In the genomic region with DNA sequence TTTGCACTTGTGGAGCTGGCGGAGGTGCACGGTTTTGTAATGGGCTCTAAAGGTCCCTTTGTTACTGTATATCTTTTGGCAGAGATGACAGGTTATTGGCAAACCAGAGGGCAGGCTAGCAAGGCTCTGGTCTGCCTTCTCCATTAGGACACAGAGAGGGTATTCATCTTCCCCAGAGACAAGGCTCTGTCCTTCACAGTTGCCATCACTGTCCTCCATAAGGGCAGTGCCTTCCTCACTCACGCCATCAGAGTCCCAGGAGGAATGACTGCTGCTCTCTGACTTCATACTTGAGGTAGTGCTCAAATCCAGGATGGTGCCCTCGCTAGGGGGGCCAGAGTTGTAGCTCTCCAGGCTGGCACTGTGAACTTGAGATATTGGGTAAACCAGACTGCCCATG, we compare ENCODE assay signal across 25 mouse cellular contexts. TPM values are rescaled to one million over a fixed set of nuclear protein-coding genes. Genes with fewer than 3 reads are reported as not detected.
A peak's percentile ranks its signal among the peaks of the same experiment; 100 is the strongest.
DNase-seq lines count a peak whose midpoint lies in the region; ATAC-seq lines count a peak whose summit lies in the region.
"Had no signal": no experiment of that assay in that cellular context is flagged by ENCODE, and none has a peak within 500 bp of the region (broad histone marks: within the 10 kb centered on the region; RNA-seq: fewer than 3 reads in every experiment).

No protein-coding gene starts in this region.

- no peak overlapping the region for H3K27ac ChIP-seq in heart, embryonic 10.5 days
- H3K27ac ChIP-seq in embryonic facial prominence, embryonic 10.5 days (replicated peaks): no peak overlapping the region
- H3K27ac ChIP-seq: embryonic facial prominence, embryonic 13.5 days; embryonic facial prominence, embryonic 15.5 days; forebrain, embryonic 10.5 days; forebrain, embryonic 12.5 days had no signal

- H3K27me3 ChIP-seq in heart, embryonic 10.5 days (ENCODE audit: insufficient read depth, poor library complexity, severe bottlenecking): peaks cover 8% of the 10 kb centered on the region; the same call in 1 of the 2 replicates
- peaks cover 54% of the 10 kb centered on the region for H3K27me3 ChIP-seq in megakaryocyte, embryonic 14.5 days (replicated peaks)
- no peaks in the 10 kb centered on the region for H3K27me3 ChIP-seq in embryonic facial prominence, embryonic 10.5 days (replicated peaks; ENCODE audit: low read depth, poor library complexity, severe bottlenecking)
- H3K27me3 ChIP-seq: embryonic facial prominence, embryonic 15.5 days; forebrain, embryonic 12.5 days had no signal

- H3K36me3 ChIP-seq in heart, embryonic 10.5 days: no peaks in the 10 kb centered on the region
- no peaks in the 10 kb centered on the region for H3K36me3 ChIP-seq in megakaryocyte, embryonic 14.5 days (replicated peaks; ENCODE audit: low read length)
- H3K36me3 ChIP-seq in embryonic facial prominence, embryonic 10.5 days (replicated peaks): no peaks in the 10 kb centered on the region; the same call in 1 of the 2 replicates
- H3K36me3 ChIP-seq: embryonic facial prominence, embryonic 13.5 days; embryonic facial prominence, embryonic 15.5 days; forebrain, embryonic 10.5 days; forebrain, embryonic 12.5 days had no signal

- intact Hi-C loops in left cerebral cortex, postnatal 36 days (cut with DNase I): no loop called here

- no peak overlapping the region for H3K4me3 ChIP-seq in heart, embryonic 10.5 days
- H3K4me3 ChIP-seq in megakaryocyte, embryonic 14.5 days (replicated peaks): peak overlapping the region; percentile 40
- H3K4me3 ChIP-seq in embryonic facial prominence, embryonic 10.5 days: no peak overlapping the region
- H3K4me3 ChIP-seq: embryonic facial prominence, embryonic 13.5 days; embryonic facial prominence, embryonic 15.5 days; erythroblast, embryonic 14.5 days; forebrain, embryonic 10.5 days; forebrain, embryonic 12.5 days had no signal

- H3K4me1 ChIP-seq in heart, embryonic 10.5 days: no peaks in the 10 kb centered on the region
- peaks cover 17% of the 10 kb centered on the region for H3K4me1 ChIP-seq in megakaryocyte, embryonic 14.5 days
- no peaks in the 10 kb centered on the region for H3K4me1 ChIP-seq in embryonic facial prominence, embryonic 10.5 days
- H3K4me1 ChIP-seq: embryonic facial prominence, embryonic 13.5 days; embryonic facial prominence, embryonic 15.5 days; forebrain, embryonic 10.5 days; forebrain, embryonic 12.5 days had no signal

- no peaks in the 10 kb centered on the region for H3K9me3 ChIP-seq in heart, embryonic 10.5 days
- H3K9me3 ChIP-seq in megakaryocyte, embryonic 14.5 days: 0 out of 2 replicates have a peak, but pooled peaks cover under 1% of the 10 kb centered on the region
- H3K9me3 ChIP-seq in embryonic facial prominence, embryonic 10.5 days: no peaks in the 10 kb centered on the region
- H3K9me3 ChIP-seq: embryonic facial prominence, embryonic 13.5 days; embryonic facial prominence, embryonic 15.5 days; forebrain, embryonic 10.5 days; forebrain, embryonic 12.5 days had no signal

- no peak for ATAC-seq in megakaryocyte, adult 5-6 weeks (ENCODE audit: poor library complexity, severe bottlenecking)
- ATAC-seq: forebrain, embryonic 14.5 days; forebrain, embryonic 16.5 days had no signal

- peak; percentile 68 for DNase-seq in heart, embryonic 10.5 days (ENCODE audit: low spot score)
- no peak for DNase-seq in heart, adult 18-20 months
- DNase-seq in brain, adult 2 months (ENCODE audit: low read depth, low spot score): peak; percentile 12
- DNase-seq in embryonic facial prominence, embryonic 10.5 days (ENCODE audit: low spot score): peak; percentile 3
- no peak for DNase-seq in left cerebral cortex, postnatal 36 days (ENCODE audit: low spot score in 2 of 2)
- DNase-seq: adrenal gland, adult 2 months; adrenal gland, postnatal 10 days; adrenal gland, postnatal 25 days; cerebellum, adult 11-12 months; cerebellum, adult 2 months; cerebellum, adult 9-10 months; cerebellum, postnatal 10 days; cerebellum, postnatal 25 days had no signal

- 74% methylated on average over 4 of the region's 4 CpGs for WGBS in heart, embryonic 10.5 days
- WGBS in embryonic facial prominence, embryonic 10.5 days: 84% methylated on average over 4 of the region's 4 CpGs

RNA-seq across cellular contexts. Expression of gene Bnc1, which starts 23.6 kb away (rescaled TPM):
- polyA plus RNA-seq in heart, embryonic 10.5 days (2016; fragmentation: Nextera tagmentation; extraction: Ambion mirVana): 8.1 and 14.3 TPM in 2 replicates
- total RNA-seq in heart, adult 18-20 months (2021): 1 to 10 TPM; 1.0 to 1.2 TPM
- polyA plus RNA-seq in megakaryocyte, embryonic 14.5 days (2012; ENCODE audit: insufficient read depth, low replicate concordance): not detected in 2 replicates
- not detected in 2 replicates for total RNA-seq in megakaryocyte, adult 5-6 weeks (2015)
- total RNA-seq in megakaryocyte, adult 5-6 weeks (2017): not detected in 2 replicates
- polyA plus RNA-seq in embryonic facial prominence, embryonic 10.5 days (2016; fragmentation: Nextera tagmentation; extraction: Ambion mirVana): 3.1 and 4.5 TPM in 2 replicates
- not detected for total RNA-seq in left cerebral cortex, postnatal 36 days (2021)
- total RNA-seq: MEL had no signal
- polyA plus RNA-seq: cerebellum, adult 2 months; cortical plate, adult 2 months; erythroblast, embryonic 14.5 days had no signal

RNA-seq across cellular contexts. Expression of gene Hdgfl3, which starts 34.2 kb away (rescaled TPM):
- polyA plus RNA-seq in heart, embryonic 10.5 days (2016; fragmentation: Nextera tagmentation; extraction: Ambion mirVana): 8.4 and 13.8 TPM in 2 replicates
- 1 to 10 TPM; 7.2 to 9.2 TPM for total RNA-seq in heart, adult 18-20 months (2021)
- polyA plus RNA-seq in megakaryocyte, embryonic 14.5 days (2012; ENCODE audit: insufficient read depth, low replicate concordance): 0.57 TPM in 1 of 2 replicates, not detected in the other
- 0.02 and 0.16 TPM in 2 replicates for total RNA-seq in megakaryocyte, adult 5-6 weeks (2015)
- 0.57 and 0.62 TPM in 2 replicates for total RNA-seq in megakaryocyte, adult 5-6 weeks (2017)
- polyA plus RNA-seq in embryonic facial prominence, embryonic 10.5 days (2016; fragmentation: Nextera tagmentation; extraction: Ambion mirVana): 23.6 and 27.5 TPM in 2 replicates
- 10 to 100 TPM; 76.0 to 76.9 TPM for total RNA-seq in left cerebral cortex, postnatal 36 days (2021)
- total RNA-seq: MEL had no signal
- polyA plus RNA-seq: C2C12; erythroblast, embryonic 14.5 days had no signal

Comparison
In these comparisons a context has a peak if more than half of its experiments do, and no peak if none do; other contexts are left out.
1. DNase-seq: peak in heart, embryonic 10.5 days (single experiment), brain, adult 2 months (single experiment) and embryonic facial prominence, embryonic 10.5 days (single experiment); none in heart, adult 18-20 months (0 of 2) and left cerebral cortex, postnatal 36 days (0 of 2).
2. RNA of gene Hdgfl3, which starts 34.2 kb away (total RNA-seq): 76.0 to 76.9 TPM in left cerebral cortex, postnatal 36 days; 7.2 to 9.2 TPM in heart, adult 18-20 months and 0.02 to 0.62 TPM in megakaryocyte, adult 5-6 weeks; every median in the first group is over 4 times any median in the second.